Mouse (Mus musculus): ENCODE measurements around the gene Becn1. TPM values are rescaled to one million over a fixed set of nuclear protein-coding genes. Genes with fewer than 3 reads are reported as not detected.

Gene Becn1
- polyA plus RNA-seq, 2 experiments: 60.5 to 86.2 TPM

GRCm38 (mm10) chr11:101259261-101259712 lies 42.8 kb downstream of the Becn1 start:
- 21% methylated on average over 6 of the region's 6 CpGs for WGBS (ENCODE audit: insufficient replicate concordance)
- TF ChIP-seq CTCF (IDR thresholded peaks at IDR 0.05; ENCODE audit: low read depth) (no peak), EP300 (IDR thresholded peaks at IDR 0.05; ENCODE audit: low read depth) (no peak)
- no peak for DNase-seq (ENCODE audit: low read depth in 3 of 3, low spot score in 3 of 3)
- H3K4me2 ChIP-seq (ENCODE audit: low read depth): peak overlapping the region; percentile 97
- H3K9ac ChIP-seq (replicated peaks): peak overlapping the region; percentile 88
- peak overlapping the region; percentile 72 for H3K27ac ChIP-seq
- H3K4me1 ChIP-seq (replicated peaks; ENCODE audit: control insufficient read depth in 2 of 2, insufficient read depth in 2 of 2, low read length in 1 of 2): peaks cover 26 to 33% of the 10 kb centered on the region in 2 experiments
- H3K9me3 ChIP-seq (ENCODE audit: control insufficient read depth, low read length): no peaks in the 10 kb centered on the region
- H3K27me3 ChIP-seq (ENCODE audit: control insufficient read depth, insufficient read depth, low read length): peaks cover 26% of the 10 kb centered on the region
- no peak for ATAC-seq (ENCODE audit: insufficient read depth)
- H3K4me3 ChIP-seq (ENCODE audit: insufficient read depth in 1 of 2, low read depth in 2 of 2, low read length in 2 of 2): peak overlapping the region; percentile 64 to 76
- H3K36me3 ChIP-seq (replicated peaks; ENCODE audit: control insufficient read depth, insufficient read depth, low read depth): peaks cover 3% of the 10 kb centered on the region

- TF ChIP-seq EP300 (IDR thresholded peaks at IDR 0.05; ENCODE audit: low read depth) (no peak), CTCF (IDR thresholded peaks at IDR 0.05; ENCODE audit: low read depth) (no peak)
- no peaks in the 10 kb centered on the region for H3K27me3 ChIP-seq (ENCODE audit: control insufficient read depth, insufficient read depth, low read length)
- peaks cover 3% of the 10 kb centered on the region for H3K36me3 ChIP-seq (replicated peaks; ENCODE audit: control insufficient read depth, insufficient read depth, low read depth)
- no peak overlapping the region for H3K4me2 ChIP-seq (ENCODE audit: low read depth)
- peaks cover 29 to 31% of the 10 kb centered on the region in 2 experiments for H3K4me1 ChIP-seq (replicated peaks; ENCODE audit: control insufficient read depth in 2 of 2, insufficient read depth in 2 of 2, low read length in 1 of 2)
- no peaks in the 10 kb centered on the region for H3K9me3 ChIP-seq (ENCODE audit: control insufficient read depth, low read length)
- DNase-seq (ENCODE audit: low read depth in 3 of 3, low spot score in 3 of 3) (no peak), ATAC-seq (ENCODE audit: insufficient read depth) (no peak)
- 71% methylated on average over 13 of the region's 13 CpGs for WGBS (ENCODE audit: insufficient replicate concordance)
- H3K27ac ChIP-seq: no peak overlapping the region
- no peak overlapping the region for H3K4me3 ChIP-seq (ENCODE audit: insufficient read depth in 1 of 2, low read depth in 2 of 2, low read length in 2 of 2)
- H3K9ac ChIP-seq (replicated peaks): no peak overlapping the region; the same call in 1 of the 2 replicates
Observed at GRCm38 (mm10) chr11:101255826-101256775, 46.0 kb downstream of the Becn1 start.

GRCm38 (mm10) chr11:101253613-101254389 lies 48.3 kb downstream of the Becn1 start, which contains the start of gene Vps25:
Gene Vps25, plus strand, starts transcription at chr11:101253707.
- H3K4me3 ChIP-seq (ENCODE audit: insufficient read depth in 1 of 2, low read depth in 2 of 2, low read length in 2 of 2): peak within 1 kb of the TSS; percentile 81 to 83
- peaks cover 22 to 24% of the 10 kb centered on the region in 2 experiments for H3K4me1 ChIP-seq (replicated peaks; ENCODE audit: control insufficient read depth in 2 of 2, insufficient read depth in 2 of 2, low read length in 1 of 2)
- ATAC-seq (ENCODE audit: insufficient read depth): peak; percentile 88
- H3K9ac ChIP-seq (replicated peaks): peak within 1 kb of the TSS; percentile 91
- WGBS (ENCODE audit: insufficient replicate concordance): under 1% methylated on average over 40 of the region's 40 CpGs
- H3K36me3 ChIP-seq (replicated peaks; ENCODE audit: control insufficient read depth, insufficient read depth, low read depth): peaks cover 3% of the 10 kb centered on the region
- peak within 1 kb of the TSS; percentile 79 for H3K27ac ChIP-seq
- H3K4me2 ChIP-seq (ENCODE audit: low read depth): peak within 1 kb of the TSS; percentile 94
- TF ChIP-seq CTCF (IDR thresholded peaks at IDR 0.05; ENCODE audit: low read depth): peak; percentile 59
- TF ChIP-seq EP300 (IDR thresholded peaks at IDR 0.05; ENCODE audit: low read depth): no peak
- no peaks in the 10 kb centered on the region for H3K27me3 ChIP-seq (ENCODE audit: control insufficient read depth, insufficient read depth, low read length)
- no peaks in the 10 kb centered on the region for H3K9me3 ChIP-seq (ENCODE audit: control insufficient read depth, low read length)
- DNase-seq (ENCODE audit: low read depth in 3 of 3, low spot score in 3 of 3): peak; percentile 72 to 80 (median 72)

- Histone ChIP-seq H3K27ac (peak overlapping the region; percentile 79), H3K4me1 (replicated peaks; ENCODE audit: control insufficient read depth in 2 of 2, insufficient read depth in 2 of 2, low read length in 1 of 2) (peaks cover 17 to 18% of the 10 kb centered on the region in 2 experiments; a peak in 3 of 4 replicates), H3K36me3 (replicated peaks; ENCODE audit: control insufficient read depth, insufficient read depth, low read depth) (peaks cover under 1% of the 10 kb centered on the region; the same call in 1 of the 2 replicates), H3K4me3 (ENCODE audit: insufficient read depth in 1 of 2, low read depth in 2 of 2, low read length in 2 of 2) (peak overlapping the region; percentile 81 to 83), H3K9ac (replicated peaks) (peak overlapping the region; percentile 91), H3K27me3 (ENCODE audit: control insufficient read depth, insufficient read depth, low read length) (peaks cover 5% of the 10 kb centered on the region), H3K9me3 (ENCODE audit: control insufficient read depth, low read length) (no peaks in the 10 kb centered on the region), H3K4me2 (ENCODE audit: low read depth) (peak overlapping the region; percentile 94)
- WGBS (ENCODE audit: insufficient replicate concordance): 8% methylated on average over 7 of the region's 7 CpGs
- ATAC-seq (ENCODE audit: insufficient read depth): peak; percentile 26; the same call in 1 of the 2 replicates
- no peak for DNase-seq (ENCODE audit: low read depth in 3 of 3, low spot score in 3 of 3)
- TF ChIP-seq EP300 (IDR thresholded peaks at IDR 0.05; ENCODE audit: low read depth) (no peak), CTCF (IDR thresholded peaks at IDR 0.05; ENCODE audit: low read depth) (no peak)
Observed at GRCm38 (mm10) chr11:101252941-101253340, 49.1 kb downstream of the Becn1 start.
